Mouse (Mus musculus) midbrain, embryonic 10.5 days (tissue): ENCODE data around the gene Shank2. TPM values are rescaled to one million over a fixed set of nuclear protein-coding genes. Genes with fewer than 3 reads are reported as not detected.

Experiments used
- DNase-seq: peaks from one replicate; pipeline ENCODE4 v3.0.0-alpha.2; 2017; ENCODE audit warnings: low spot score
- H3K27ac ChIP-seq: fragments of 300-500 bp; sonication (generic); replicated peaks from 2 replicates; pipeline ENCODE4 v1.5.1; 2016; ENCODE audit warnings: mild to moderate bottlenecking
- H3K27me3 ChIP-seq: fragments of 300-500 bp; sonication (generic); 2 replicates; pipeline ENCODE4 v1.6.1; 2016; ENCODE audit warnings: low read depth, mild to moderate bottlenecking; ENCODE audit not compliant: poor library complexity, severe bottlenecking
- H3K36me3 ChIP-seq: fragments of 300-500 bp; sonication (generic); 2 replicates; pipeline ENCODE4 v1.6.1; 2016; ENCODE audit warnings: mild to moderate bottlenecking, moderate library complexity
- H3K4me1 ChIP-seq: fragments of 300-500 bp; sonication (generic); 2 replicates; pipeline ENCODE4 v1.6.1; 2016
- H3K4me3 ChIP-seq: fragments of 300-500 bp; sonication (generic); 2 replicates; pipeline ENCODE4 v1.5.1; 2016; ENCODE audit warnings: mild to moderate bottlenecking, moderate library complexity
- H3K9me3 ChIP-seq: fragments of 300-500 bp; sonication (generic); replicated peaks from 2 replicates; pipeline ENCODE4 v1.6.1; 2016; ENCODE audit warnings: mild to moderate bottlenecking
- WGBS: fragments of 180-500 bp; shearing (Covaris S2); methylation state at CpG from one replicate; pipeline ENCODE4 v1.1.7; 2016; 5-methylcytosine and 5-hydroxymethylcytosine counted together
- polyA plus RNA-seq: library from polyadenylated mRNA; unstranded; fragments of >200 nt; fragmentation: Nextera tagmentation; extraction: Ambion mirVana; gene quantifications from 2 replicates; pipeline ENCODE4 v1.2.1, GENCODE M21; 2016

Gene Shank2
- polyA plus RNA-seq, 1 experiment from 2014 or later: 0.91 TPM

- DNase-seq: peak; percentile 26
- H3K27ac ChIP-seq: peak overlapping the region; percentile 63
Measured at GRCm38 (mm10) chr7:144379243-144379884, 377.6 kb downstream of the Shank2 start.

GRCm38 (mm10) chr7:144381588-144381987 lies 379.9 kb downstream of the Shank2 start:
- Histone ChIP-seq H3K36me3 (no peaks in the 10 kb centered on the region), H3K27ac (no peak overlapping the region), H3K27me3 (no peaks in the 10 kb centered on the region), H3K4me1 (peaks cover 34% of the 10 kb centered on the region), H3K9me3 (no peaks in the 10 kb centered on the region), H3K4me3 (no peak overlapping the region)
- 79% methylated on average over 10 of the region's 10 CpGs for WGBS
- DNase-seq: no peak

More at GRCm38 (mm10) chr7:144379243-144379884, 377.6 kb downstream of the Shank2 start:
- Histone ChIP-seq H3K4me1 (peaks cover 25% of the 10 kb centered on the region), H3K36me3 (no peaks in the 10 kb centered on the region), H3K27me3 (no peaks in the 10 kb centered on the region), H3K4me3 (no peak overlapping the region), H3K9me3 (no peaks in the 10 kb centered on the region)
- WGBS: 42% methylated on average over 6 of the region's 6 CpGs

- 92% methylated on average over 6 of the region's 6 CpGs for WGBS
- no peak for DNase-seq
- H3K9me3 ChIP-seq: no peaks in the 10 kb centered on the region
Measured at GRCm38 (mm10) chr7:144387537-144387936, 385.8 kb downstream of the Shank2 start.

GRCm38 (mm10) chr7:144389704-144390103 lies 388.0 kb downstream of the Shank2 start:
- peaks cover 18% of the 10 kb centered on the region for H3K4me1 ChIP-seq
- H3K27ac ChIP-seq: no peak overlapping the region
- 95% methylated on average over 2 of the region's 2 CpGs for WGBS

More at GRCm38 (mm10) chr7:144387537-144387936, 385.8 kb downstream of the Shank2 start:
- H3K27ac ChIP-seq: no peak overlapping the region
- H3K4me3 ChIP-seq: no peak overlapping the region
- H3K36me3 ChIP-seq: no peaks in the 10 kb centered on the region
- H3K4me1 ChIP-seq: peaks cover 25% of the 10 kb centered on the region
- no peaks in the 10 kb centered on the region for H3K27me3 ChIP-seq

GRCm38 (mm10) chr7:144390676-144391075 lies 388.9 kb downstream of the Shank2 start:
- Histone ChIP-seq H3K27ac (no peak overlapping the region), H3K4me1 (peaks cover 15% of the 10 kb centered on the region), H3K9me3 (no peaks in the 10 kb centered on the region), H3K36me3 (no peaks in the 10 kb centered on the region), H3K4me3 (no peak overlapping the region), H3K27me3 (no peaks in the 10 kb centered on the region)
- no peak for DNase-seq
- WGBS: 47% methylated on average over 8 of the region's 8 CpGs

More at GRCm38 (mm10) chr7:144389704-144390103, 388.0 kb downstream of the Shank2 start:
- H3K27me3 ChIP-seq: no peaks in the 10 kb centered on the region
- H3K36me3 ChIP-seq: no peaks in the 10 kb centered on the region
- H3K9me3 ChIP-seq: no peaks in the 10 kb centered on the region
- no peak overlapping the region for H3K4me3 ChIP-seq
- DNase-seq: no peak

GRCm38 (mm10) chr7:144391727-144392126 lies 390.0 kb downstream of the Shank2 start:
- Histone ChIP-seq H3K36me3 (no peaks in the 10 kb centered on the region), H3K27ac (no peak overlapping the region), H3K4me1 (peaks cover 11% of the 10 kb centered on the region), H3K27me3 (no peaks in the 10 kb centered on the region), H3K9me3 (no peaks in the 10 kb centered on the region), H3K4me3 (no peak overlapping the region)
- 88% methylated on average over 6 of the region's 6 CpGs for WGBS
- no peak for DNase-seq

GRCm38 (mm10) chr7:144402492-144402891 lies 400.8 kb downstream of the Shank2 start:
- Histone ChIP-seq H3K27me3 (no peaks in the 10 kb centered on the region), H3K36me3 (no peaks in the 10 kb centered on the region), H3K9me3 (no peaks in the 10 kb centered on the region), H3K27ac (no peak overlapping the region), H3K4me1 (no peaks in the 10 kb centered on the region), H3K4me3 (no peak overlapping the region)
- WGBS: 88% methylated on average over 4 of the region's 4 CpGs
- DNase-seq: no peak

- H3K9me3 ChIP-seq: no peaks in the 10 kb centered on the region
- WGBS: 81% methylated on average over 4 of the region's 4 CpGs
- peaks cover 12% of the 10 kb centered on the region for H3K4me1 ChIP-seq
- no peak for DNase-seq
- no peak overlapping the region for H3K4me3 ChIP-seq
- no peaks in the 10 kb centered on the region for H3K27me3 ChIP-seq
- H3K27ac ChIP-seq: peak overlapping the region; percentile 33; the same call in 1 of the 2 replicates
- H3K36me3 ChIP-seq: peaks cover 25% of the 10 kb centered on the region
Measured at GRCm38 (mm10) chr7:144407675-144408074, 405.9 kb downstream of the Shank2 start.

GRCm38 (mm10) chr7:144408464-144409000 lies 406.8 kb downstream of the Shank2 start:
- no peak for DNase-seq
- Histone ChIP-seq H3K27ac (no peak overlapping the region), H3K4me1 (peaks cover 12% of the 10 kb centered on the region), H3K27me3 (no peaks in the 10 kb centered on the region), H3K36me3 (peaks cover 25% of the 10 kb centered on the region), H3K4me3 (no peak overlapping the region), H3K9me3 (no peaks in the 10 kb centered on the region)
- WGBS: 91% methylated on average over 2 of the region's 2 CpGs

- H3K36me3 ChIP-seq: peaks cover 25% of the 10 kb centered on the region
- WGBS: 81% methylated on average over 18 of the region's 18 CpGs
Measured at GRCm38 (mm10) chr7:144409682-144410081, 408.0 kb downstream of the Shank2 start.

GRCm38 (mm10) chr7:144411967-144412906 lies 410.5 kb downstream of the Shank2 start:
- DNase-seq: no peak
- WGBS: 83% methylated on average over 22 of the region's 22 CpGs
- no peak overlapping the region for H3K4me3 ChIP-seq
- peak overlapping the region; percentile 56; the same call in 1 of the 2 replicates for H3K27ac ChIP-seq
- no peaks in the 10 kb centered on the region for H3K9me3 ChIP-seq
- H3K27me3 ChIP-seq: no peaks in the 10 kb centered on the region
- peaks cover 22% of the 10 kb centered on the region for H3K4me1 ChIP-seq
- peaks cover 25% of the 10 kb centered on the region for H3K36me3 ChIP-seq

More at GRCm38 (mm10) chr7:144409682-144410081, 408.0 kb downstream of the Shank2 start:
- DNase-seq: no peak
- Histone ChIP-seq H3K4me3 (no peak overlapping the region), H3K9me3 (no peaks in the 10 kb centered on the region), H3K27me3 (no peaks in the 10 kb centered on the region), H3K4me1 (peaks cover 12% of the 10 kb centered on the region), H3K27ac (peak overlapping the region; percentile 43; the same call in 1 of the 2 replicates)

GRCm38 (mm10) chr7:144414632-144415031 lies 412.9 kb downstream of the Shank2 start:
- H3K27ac ChIP-seq: no peak overlapping the region
- 76% methylated on average over 5 of the region's 5 CpGs for WGBS
- no peaks in the 10 kb centered on the region for H3K27me3 ChIP-seq
- no peak for DNase-seq
- no peaks in the 10 kb centered on the region for H3K9me3 ChIP-seq
- H3K36me3 ChIP-seq: peaks cover 25% of the 10 kb centered on the region
- no peak overlapping the region for H3K4me3 ChIP-seq
- peaks cover 36% of the 10 kb centered on the region for H3K4me1 ChIP-seq
